Mouse (Mus musculus) urinary bladder, postnatal 0 days (tissue): ENCODE measurements around the gene Lfng. TPM values are rescaled to one million over a fixed set of nuclear protein-coding genes. Genes with fewer than 3 reads are reported as not detected.

Experiments used
- polyA plus RNA-seq: library from polyadenylated mRNA; unstranded; fragments of >200 nt; fragmentation: Nextera tagmentation; extraction: Ambion mirVana; gene quantifications from 2 replicates; pipeline ENCODE4 v1.2.1, GENCODE M21; 2015

Gene Lfng
- polyA plus RNA-seq: 12.0 and 13.2 TPM in 2 replicates

GRCm38 (mm10) chr5:140607001-140607835 is at the start of gene Lfng:
Lfng (plus strand) TSS chr5:140607320.

GRCm38 (mm10) chr5:140564896-140565295 is 42.2 kb upstream of the Lfng start, which contains the start of gene Grifin:
Grifin (minus strand) TSS chr5:140565071.

GRCm38 (mm10) chr5:140648519-140649100 is 41.5 kb downstream of the Lfng start, which contains the start of gene Ttyh3:
Ttyh3 (minus strand) TSS chr5:140649031.

Other genes starting within 250 kb of the Lfng start
- gene Snx8, start 218.1 kb upstream of the Lfng start, polyA plus RNA-seq: 17.4 and 19.2 TPM in 2 replicates
- 59.5 and 66.4 TPM in 2 replicates for gene Eif3b, start 188.0 kb upstream of the Lfng start, polyA plus RNA-seq
- 0.18 and 0.21 TPM in 2 replicates for gene Gm4869, start 161.7 kb upstream of the Lfng start, polyA plus RNA-seq
- gene Chst12, start 101.8 kb upstream of the Lfng start, polyA plus RNA-seq: 88.0 and 102 TPM in 2 replicates
- not detected in 2 replicates for gene Grifin, start 42.2 kb upstream of the Lfng start, polyA plus RNA-seq
- gene Ttyh3, start 41.7 kb downstream of the Lfng start, polyA plus RNA-seq: 9.3 and 10.2 TPM in 2 replicates
- gene Iqce, start 95.1 kb downstream of the Lfng start, polyA plus RNA-seq: 8.2 and 8.8 TPM in 2 replicates
- gene Brat1, start 97.7 kb downstream of the Lfng start, polyA plus RNA-seq: 10.0 and 12.9 TPM in 2 replicates
- 0.56 and 0.61 TPM in 2 replicates for gene Amz1, start 116.8 kb downstream of the Lfng start, polyA plus RNA-seq
- 19.0 and 24.4 TPM in 2 replicates for gene Gna12, start 223.1 kb downstream of the Lfng start, polyA plus RNA-seq